Mouse (Mus musculus): ENCODE measurements around the gene Traf3ip3.

GRCm38 (mm10) chr1:193169228-193169627 is 32.3 kb downstream of the Traf3ip3 start:
- TF ChIP-seq CTCF (IDR thresholded peaks at IDR 0.05; ENCODE audit: borderline replicate concordance, extremely low read depth, insufficient read depth, insufficient read length), result no peak
- TF ChIP-seq POLR2A (IDR thresholded peaks at IDR 0.05; ENCODE audit: borderline replicate concordance, extremely low read depth, insufficient read depth, insufficient read length, poor library complexity, severe bottlenecking), result no peak

Measured in brain, embryonic 14.5 days (tissue).